29 mouse cellular contexts compared by ENCODE assay signal in genomic region chr16:50261741-50262140, GRCm38 (mm10).
DNase-seq lines count a peak whose midpoint lies in the region; ATAC-seq and TF ChIP-seq lines count a peak whose summit lies in the region.
"Had no signal": no experiment of that assay in that cellular context is flagged by ENCODE, and none has a peak within 500 bp of the region (broad histone marks: within the 10 kb centered on the region; RNA-seq: fewer than 3 reads in every experiment).

No protein-coding gene starts in this region.

- no peaks in the 10 kb centered on the region for H3K27me3 ChIP-seq in lung, embryonic 14.5 days (ENCODE audit: insufficient read depth, low read length)
- H3K27me3 ChIP-seq in lung, postnatal 0 days (replicated peaks; ENCODE audit: insufficient read depth, low read length): no peaks in the 10 kb centered on the region
- H3K27me3 ChIP-seq: CH12.LX; embryonic facial prominence, embryonic 13.5 days; embryonic facial prominence, embryonic 15.5 days; forebrain, embryonic 12.5 days; Patski had no signal

- peaks cover 2% of the 10 kb centered on the region; the same call in 1 of the 2 replicates for H3K36me3 ChIP-seq in lung, embryonic 14.5 days (ENCODE audit: insufficient read depth)
- no peaks in the 10 kb centered on the region for H3K36me3 ChIP-seq in lung, postnatal 0 days (ENCODE audit: insufficient read depth, low read length)

- no peak overlapping the region for H3K27ac ChIP-seq in lung, embryonic 14.5 days (ENCODE audit: low read depth)
- no peak overlapping the region for H3K27ac ChIP-seq in lung, postnatal 0 days (ENCODE audit: low read length)
- H3K27ac ChIP-seq: embryonic facial prominence, embryonic 13.5 days; embryonic facial prominence, embryonic 15.5 days; forebrain, embryonic 10.5 days; forebrain, embryonic 12.5 days had no signal

- peak; percentile 12 for DNase-seq in gastrocnemius, adult 18-20 months (ENCODE audit: low spot score)
- no peak for DNase-seq in gastrocnemius, postnatal 25 days
- peak; percentile 6 for DNase-seq in lung, embryonic 14.5 days
- DNase-seq in lung, postnatal 4 days: no peak
- peak; percentile 75 for DNase-seq in lung, postnatal 0 days (ENCODE audit: low spot score)
- DNase-seq in lung, postnatal 25 days (ENCODE audit: low spot score): no peak
- DNase-seq in lung, postnatal 36 days: peak; percentile 28
- DNase-seq in heart, postnatal 36 days: no peak
- DNase-seq: adrenal gland, adult 8-10 months; adrenal gland, postnatal 14 days; adrenal gland, postnatal 36 days; B cell, adult 2 months; cerebellum, adult 11-12 months; cerebellum, adult 2 months; cerebellum, adult 9-10 months; cerebellum, postnatal 14 days; cerebellum, postnatal 36 days; embryo, embryonic 11 days had no signal

- H3K9ac ChIP-seq in lung, embryonic 14.5 days: no peak overlapping the region
- H3K9ac ChIP-seq in lung, postnatal 0 days (replicated peaks; ENCODE audit: low read depth): no peak overlapping the region
- H3K9ac ChIP-seq: embryonic facial prominence, embryonic 13.5 days; embryonic facial prominence, embryonic 15.5 days; forebrain, embryonic 12.5 days had no signal

- H3K4me1 ChIP-seq in lung, embryonic 14.5 days (ENCODE audit: insufficient read depth): no peaks in the 10 kb centered on the region
- H3K4me1 ChIP-seq in lung, postnatal 0 days (ENCODE audit: insufficient read depth, low read depth, low read length): no peaks in the 10 kb centered on the region
- H3K4me1 ChIP-seq: embryonic facial prominence, embryonic 13.5 days; embryonic facial prominence, embryonic 15.5 days; forebrain, embryonic 10.5 days; forebrain, embryonic 12.5 days had no signal

- H3K4me3 ChIP-seq in lung, embryonic 14.5 days (ENCODE audit: low read depth, low read length): no peak overlapping the region
- no peak overlapping the region for H3K4me3 ChIP-seq in lung, postnatal 0 days (ENCODE audit: low read depth, low read length)
- H3K4me3 ChIP-seq: embryonic facial prominence, embryonic 13.5 days; embryonic facial prominence, embryonic 15.5 days; erythroblast, embryonic 14.5 days; forebrain, embryonic 10.5 days; forebrain, embryonic 12.5 days had no signal

- peak; percentile 79 for TF ChIP-seq EP300 in lung, postnatal 0 days (IDR thresholded peaks at IDR 0.05)

- H3K4me2 ChIP-seq in lung, embryonic 14.5 days: no peak overlapping the region
- H3K4me2 ChIP-seq in lung, postnatal 0 days (replicated peaks; ENCODE audit: low read depth, low read length): no peak overlapping the region
- H3K4me2 ChIP-seq: embryonic facial prominence, embryonic 13.5 days; embryonic facial prominence, embryonic 15.5 days; forebrain, embryonic 12.5 days had no signal

- TF ChIP-seq CTCF in lung, embryonic 14.5 days (IDR thresholded peaks at IDR 0.05; ENCODE audit: low read depth): no peak
- TF ChIP-seq CTCF in lung, postnatal 0 days (IDR thresholded peaks at IDR 0.05): no peak

- no peak for ATAC-seq in lung, embryonic 14.5 days (ENCODE audit: insufficient read depth)
- ATAC-seq in lung, postnatal 0 days: peak; percentile 75
- ATAC-seq: activated CD4-positive, CD25-positive, alpha-beta regulatory T cell, adult 4 months; CD4-positive, CD25-positive, alpha-beta regulatory T cell, adult 4 months; forebrain, embryonic 14.5 days; Patski had no signal

- H3K9me3 ChIP-seq in lung, embryonic 14.5 days (ENCODE audit: low read depth, low read length): no peaks in the 10 kb centered on the region
- H3K9me3 ChIP-seq in lung, postnatal 0 days (ENCODE audit: low read length): no peaks in the 10 kb centered on the region
- H3K9me3 ChIP-seq: embryonic facial prominence, embryonic 13.5 days; embryonic facial prominence, embryonic 15.5 days; forebrain, embryonic 10.5 days; forebrain, embryonic 12.5 days; G1E had no signal

- intact Hi-C loops in heart, postnatal 36 days (cut with DNase I): no loop called here

Comparison
In these comparisons a context has a peak if more than half of its experiments do, and no peak if none do; other contexts are left out.
1. DNase-seq: peak in gastrocnemius, adult 18-20 months (single experiment), lung, embryonic 14.5 days (single experiment), lung, postnatal 0 days (single experiment) and lung, postnatal 36 days (single experiment); none in gastrocnemius, postnatal 25 days (single experiment), lung, postnatal 4 days (0 of 2), lung, postnatal 25 days (single experiment) and heart, postnatal 36 days (0 of 2).